Mouse (Mus musculus): ENCODE data around the gene Azin2.

Gene Azin2

GRCm38 (mm10) chr4:128895841-128896240 is 66.4 kb downstream of the Azin2 start:
- DNase-seq: peak in 1 of 2 experiments; percentile 22

GRCm38 (mm10) chr4:128894112-128894511 is 68.1 kb downstream of the Azin2 start:
- no peak for DNase-seq

GRCm38 (mm10) chr4:128892188-128892587 is 70.1 kb downstream of the Azin2 start:
- DNase-seq: no peak

GRCm38 (mm10) chr4:128891746-128892145 is 70.5 kb downstream of the Azin2 start:
- no peak for DNase-seq

GRCm38 (mm10) chr4:128891157-128891556 is 71.1 kb downstream of the Azin2 start:
- DNase-seq: peak; percentile 68 to 89

- DNase-seq: peak in 1 of 2 experiments; percentile 53
Observed at GRCm38 (mm10) chr4:128889752-128890630, 72.3 kb downstream of the Azin2 start.

GRCm38 (mm10) chr4:128888436-128888990 is 73.7 kb downstream of the Azin2 start:
- DNase-seq: no peak

- DNase-seq: no peak
Observed at GRCm38 (mm10) chr4:128887641-128888091, 74.6 kb downstream of the Azin2 start.

GRCm38 (mm10) chr4:128887026-128887425 is 75.2 kb downstream of the Azin2 start:
- DNase-seq: no peak

GRCm38 (mm10) chr4:128886571-128886970 is 75.7 kb downstream of the Azin2 start:
- no peak for DNase-seq

GRCm38 (mm10) chr4:128885540-128885939 is 76.7 kb downstream of the Azin2 start:
- no peak for DNase-seq

- no peak for DNase-seq
Observed at GRCm38 (mm10) chr4:128884711-128885095, 77.5 kb downstream of the Azin2 start.

GRCm38 (mm10) chr4:128883801-128884710 is 78.2 kb downstream of the Azin2 start:
- peak; percentile 51 to 78 for DNase-seq

GRCm38 (mm10) chr4:128883379-128883781 is 78.9 kb downstream of the Azin2 start, which contains the start of gene Trim62:
Gene Trim62 (plus strand): TSS chr4:128883580.
- peak; percentile 84 to 92 for DNase-seq

All from kidney, postnatal 25 days (tissue).